Mouse (Mus musculus) myocyte (in vitro differentiated cells): Measurements from ENCODE around the gene Hdac5. TPM values are rescaled to one million over a fixed set of nuclear protein-coding genes. Genes with fewer than 3 reads are reported as not detected.

Source experiments
- H3K27me3 ChIP-seq: one replicate; pipeline ENCODE4 v1.6.1; 2011; ENCODE audit not compliant: control insufficient read depth, insufficient read depth, insufficient read length
- H3K36me3 ChIP-seq: one replicate; pipeline ENCODE4 v1.6.1; 2011; ENCODE audit not compliant: control insufficient read depth, insufficient read depth
- H3K4me2 ChIP-seq: one replicate; pipeline ENCODE4 v1.6.1; 2011; ENCODE audit warnings: low read depth, control low read depth
- H3K4me3 ChIP-seq: one replicate; pipeline ENCODE4 v1.5.1; 2011; ENCODE audit warnings: mild to moderate bottlenecking, control low read depth, moderate library complexity
- H3K79me2 ChIP-seq: one replicate; pipeline ENCODE4 v1.6.1; 2011; ENCODE audit not compliant: control insufficient read depth, insufficient read depth
- H3ac ChIP-seq: one replicate; pipeline ENCODE4 v1.6.1; 2011; ENCODE audit not compliant: control insufficient read depth, insufficient read length
- CEBPB ChIP-seq: IDR thresholded peaks from 2 replicates; pipeline ENCODE4 v1.6.1; 2011; ENCODE audit warnings: mild to moderate bottlenecking, moderate library complexity; ENCODE audit not compliant: poor library complexity, insufficient read depth, severe bottlenecking
- E2F4 ChIP-seq: IDR thresholded peaks from one replicate; pipeline ENCODE4 v1.6.1; 2011; ENCODE audit warnings: mild to moderate bottlenecking, control low read depth, moderate library complexity; ENCODE audit not compliant: insufficient read depth
- MAX ChIP-seq: IDR thresholded peaks from one replicate; pipeline ENCODE4 v1.6.1; 2011; ENCODE audit warnings: low read depth, mild to moderate bottlenecking, control low read depth
- MYOD1 ChIP-seq, 3 experiments: IDR thresholded peaks; one replicate each; pipeline ENCODE4 v1.6.1; 2011; ENCODE audit warnings: control low read depth in 2 of 3, low read depth in 2 of 3, mild to moderate bottlenecking in 2 of 3, moderate library complexity in 1 of 3; ENCODE audit not compliant: insufficient read length in 2 of 3, control insufficient read depth in 1 of 3
- MYOG ChIP-seq, 3 experiments: IDR thresholded peaks; one replicate each; pipeline ENCODE4 v1.6.1; 2011; ENCODE audit warnings: control low read depth in 2 of 3, low read depth in 2 of 3, mild to moderate bottlenecking in 2 of 3; ENCODE audit not compliant: insufficient read length in 2 of 3, control insufficient read depth in 1 of 3, insufficient read depth in 1 of 3
- POLR2A ChIP-seq: IDR thresholded peaks from one replicate; pipeline ENCODE4 v1.6.1; 2011; ENCODE audit warnings: low read depth, mild to moderate bottlenecking, control low read depth, moderate library complexity; ENCODE audit not compliant: insufficient read length
- POLR2AphosphoS2 ChIP-seq: IDR thresholded peaks from one replicate; pipeline ENCODE4 v1.6.1; 2011; ENCODE audit warnings: low read depth, control low read depth; ENCODE audit not compliant: insufficient read length
- REST ChIP-seq: IDR thresholded peaks from one replicate; pipeline ENCODE4 v1.6.1; 2011; ENCODE audit warnings: mild to moderate bottlenecking, control low read depth, moderate library complexity; ENCODE audit not compliant: insufficient read depth, insufficient read length
- SRF ChIP-seq: IDR thresholded peaks from one replicate; pipeline ENCODE4 v1.6.1; 2011; ENCODE audit warnings: low read depth; ENCODE audit not compliant: control insufficient read depth, insufficient read length
- TCF12 ChIP-seq: IDR thresholded peaks from one replicate; pipeline ENCODE4 v1.6.1; 2011; ENCODE audit warnings: mild to moderate bottlenecking, control low read depth; ENCODE audit not compliant: poor library complexity, insufficient read depth, severe bottlenecking
- TCF3 ChIP-seq: IDR thresholded peaks from one replicate; pipeline ENCODE4 v1.6.1; 2011; ENCODE audit warnings: low read depth, control low read depth; ENCODE audit not compliant: insufficient read length
- USF1 ChIP-seq: IDR thresholded peaks from one replicate; pipeline ENCODE4 v1.6.1; 2011; ENCODE audit warnings: low read depth, mild to moderate bottlenecking, control low read depth, moderate library complexity
- polyA plus RNA-seq: library from polyadenylated mRNA; unstranded; fragments of >200 nt; fragmentation: generic; extraction: Trizol; gene quantifications from one replicate; pipeline ENCODE4 v1.2.1, GENCODE M21; 2012; ENCODE audit warnings: missing spikeins

Hdac5 gene
- polyA plus RNA-seq, 1 experiment = 77.3 TPM

DNA sequence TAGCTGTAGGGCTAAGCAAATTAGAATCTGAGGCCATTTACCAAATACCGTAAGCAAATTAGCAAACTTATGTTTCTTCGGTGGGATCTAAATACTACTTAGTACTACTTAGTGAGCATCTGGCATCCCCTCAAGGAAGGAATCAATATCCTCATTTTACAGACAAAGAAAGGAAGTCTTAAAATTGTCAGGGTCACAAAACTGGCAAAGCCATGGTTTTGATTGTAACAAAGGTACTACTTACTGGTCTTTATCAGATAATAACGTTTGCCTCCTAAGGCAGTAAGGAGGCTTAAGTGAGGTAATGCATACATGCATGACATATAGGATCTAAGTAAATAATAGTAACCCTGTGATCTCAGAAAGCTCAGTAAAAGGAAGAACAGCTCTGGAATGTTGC lies 44.3 kb downstream of the Hdac5 start:
- H3K27me3 ChIP-seq = no peaks in the 10 kb centered on the region
- H3K79me2 ChIP-seq = peaks cover 42% of the 10 kb centered on the region
- H3K36me3 ChIP-seq = peaks cover 17% of the 10 kb centered on the region
- no peak for TF ChIP-seq REST
- no peak for TF ChIP-seq USF1
- no peak for TF ChIP-seq TCF12
- no peak for TF ChIP-seq POLR2A
- TF ChIP-seq MAX = no peak
- no peak for TF ChIP-seq SRF
- no peak for TF ChIP-seq TCF3
- TF ChIP-seq POLR2AphosphoS2 = no peak
- no peak for TF ChIP-seq MYOG (IDR thresholded peaks at IDR 0.05; ENCODE audit: control insufficient read depth in 1 of 3, insufficient read depth in 1 of 3, insufficient read length in 2 of 3, low read depth in 2 of 3)
- no peak for TF ChIP-seq E2F4
- H3K4me2 ChIP-seq = peak overlapping the region; percentile 96
- no peak overlapping the region for H3ac ChIP-seq
- peak overlapping the region; percentile 97 for H3K4me3 ChIP-seq

DNA sequence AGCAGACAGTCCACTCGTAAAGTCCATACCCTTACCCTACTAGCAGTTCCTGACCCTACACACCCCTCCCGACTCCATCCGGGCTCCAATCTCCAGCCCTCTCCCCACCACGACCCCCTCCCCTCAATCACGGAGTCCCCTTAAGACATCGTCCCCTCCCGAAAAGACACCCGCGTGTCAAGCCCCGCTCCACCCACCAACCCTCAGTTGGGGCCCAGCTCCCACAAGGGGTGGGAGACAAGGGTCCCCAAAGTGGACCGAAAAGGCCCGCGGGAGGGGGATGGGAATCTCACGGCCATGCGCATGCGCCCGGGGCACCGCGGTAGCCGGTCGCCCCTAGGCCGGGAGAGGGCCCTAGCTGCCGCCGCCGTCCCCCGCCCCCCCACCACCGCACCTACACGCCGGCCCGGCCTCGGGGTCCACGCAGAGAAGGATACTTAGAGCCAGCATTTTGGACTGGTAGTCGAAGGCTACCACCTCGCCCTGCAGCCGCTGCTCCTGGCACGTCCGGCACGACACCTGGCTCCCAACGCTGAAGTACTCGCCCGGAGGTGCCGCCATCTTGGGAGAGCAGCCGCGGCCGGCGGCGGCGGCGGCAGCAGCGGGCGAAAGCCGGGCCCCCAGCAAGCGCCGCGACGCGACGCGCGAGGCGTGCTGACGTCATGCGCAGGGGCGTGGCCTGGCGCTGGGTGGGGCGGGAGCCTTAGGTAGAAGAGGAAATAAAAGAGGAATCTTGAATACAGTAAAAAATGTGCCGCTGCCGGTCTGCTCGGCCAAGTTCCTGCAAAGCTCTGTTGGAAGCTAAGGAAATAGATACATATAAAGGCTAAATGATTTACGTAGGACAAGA lies 45.1 kb downstream of the Hdac5 start, which contains the start of gene Lsm12:
Lsm12 (minus strand) TSS at position 651 of the 850 bp plus-strand sequence.
- Histone ChIP-seq H3K4me2 (peak within 1 kb of the TSS; percentile 99), H3K36me3 (peaks cover 17% of the 10 kb centered on the region), H3ac (peak within 1 kb of the TSS; percentile 100), H3K79me2 (peaks cover 51% of the 10 kb centered on the region), H3K27me3 (no peaks in the 10 kb centered on the region), H3K4me3 (peak within 1 kb of the TSS; percentile 97)
- TF ChIP-seq POLR2AphosphoS2 = peak; percentile 71
- TF ChIP-seq MYOG (IDR thresholded peaks at IDR 0.05; ENCODE audit: control insufficient read depth in 1 of 3, insufficient read depth in 1 of 3, insufficient read length in 2 of 3, low read depth in 2 of 3) = peak in 1 of 3 experiments; percentile 29
- TF ChIP-seq TCF3 = no peak
- TF ChIP-seq MYOD1 (IDR thresholded peaks at IDR 0.05; ENCODE audit: control insufficient read depth in 1 of 3, insufficient read length in 2 of 3, low read depth in 2 of 3) = peak in 1 of 3 experiments; percentile 40
- no peak for TF ChIP-seq MAX
- peak; percentile 89 for TF ChIP-seq POLR2A

DNA sequence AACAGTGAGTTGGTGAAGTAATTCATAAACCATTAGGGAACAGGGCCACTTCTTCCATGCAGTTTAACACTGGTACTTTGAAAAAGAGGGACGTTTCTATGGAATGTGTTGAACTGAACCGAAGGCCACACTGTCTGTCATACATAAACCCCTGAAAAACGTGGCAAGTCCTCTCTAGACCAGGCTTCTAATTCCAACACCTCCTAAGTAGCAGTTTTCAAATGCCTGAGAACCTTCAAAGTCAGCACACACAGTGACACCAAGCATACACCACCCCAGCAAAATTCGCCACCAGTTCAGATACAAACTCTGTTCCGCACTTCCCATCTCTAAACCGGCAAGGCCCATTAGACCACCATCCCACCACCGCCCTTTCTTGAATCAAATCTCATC lies 45.7 kb downstream of the Hdac5 start:
- H3K4me2 ChIP-seq = peak overlapping the region; percentile 99
- H3ac ChIP-seq = peak overlapping the region; percentile 100
- no peak for TF ChIP-seq POLR2A
- TF ChIP-seq TCF3 = no peak
- no peak for TF ChIP-seq CEBPB
- TF ChIP-seq USF1 = no peak
- TF ChIP-seq MYOD1 (IDR thresholded peaks at IDR 0.05; ENCODE audit: control insufficient read depth in 1 of 3, insufficient read length in 2 of 3, low read depth in 2 of 3) = no peak
- TF ChIP-seq E2F4 = no peak
- no peak for TF ChIP-seq POLR2AphosphoS2
- TF ChIP-seq REST = no peak
- H3K36me3 ChIP-seq = peaks cover 17% of the 10 kb centered on the region
- H3K27me3 ChIP-seq = no peaks in the 10 kb centered on the region
- H3K4me3 ChIP-seq = peak overlapping the region; percentile 97
- peaks cover 57% of the 10 kb centered on the region for H3K79me2 ChIP-seq

DNA sequence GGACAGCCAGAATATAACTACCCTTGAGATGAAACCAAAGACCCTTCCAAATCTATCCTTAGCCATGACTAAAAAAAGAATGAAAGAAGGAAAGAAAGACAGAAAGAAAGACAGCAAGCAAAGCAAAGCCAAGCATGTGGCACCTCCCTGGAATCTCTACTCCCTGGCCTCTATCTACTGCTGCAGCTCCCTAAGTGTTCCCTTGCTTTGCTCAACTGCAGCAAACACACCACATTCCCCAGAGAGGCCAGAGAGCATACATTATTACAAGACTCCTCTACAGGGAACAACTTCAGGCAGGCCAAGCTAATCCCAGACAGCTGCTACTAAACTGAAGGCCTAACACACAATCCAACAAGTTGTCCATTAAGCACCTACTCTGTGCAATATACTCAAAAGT lies 50.1 kb downstream of the Hdac5 start:
- peaks cover 97% of the 10 kb centered on the region for H3K79me2 ChIP-seq
- H3ac ChIP-seq = no peak overlapping the region
- H3K27me3 ChIP-seq = no peaks in the 10 kb centered on the region
- peaks cover 52% of the 10 kb centered on the region for H3K36me3 ChIP-seq
- TF ChIP-seq MYOD1 (IDR thresholded peaks at IDR 0.05; ENCODE audit: control insufficient read depth in 1 of 3, insufficient read length in 2 of 3, low read depth in 2 of 3) (no peak), CEBPB (no peak), POLR2AphosphoS2 (no peak), TCF3 (no peak), POLR2A (no peak), E2F4 (no peak), MYOG (IDR thresholded peaks at IDR 0.05; ENCODE audit: control insufficient read depth in 1 of 3, insufficient read depth in 1 of 3, insufficient read length in 2 of 3, low read depth in 2 of 3) (no peak), USF1 (no peak), TCF12 (no peak), SRF (no peak), REST (no peak)
- H3K4me2 ChIP-seq = no peak overlapping the region
- H3K4me3 ChIP-seq = no peak overlapping the region

DNA sequence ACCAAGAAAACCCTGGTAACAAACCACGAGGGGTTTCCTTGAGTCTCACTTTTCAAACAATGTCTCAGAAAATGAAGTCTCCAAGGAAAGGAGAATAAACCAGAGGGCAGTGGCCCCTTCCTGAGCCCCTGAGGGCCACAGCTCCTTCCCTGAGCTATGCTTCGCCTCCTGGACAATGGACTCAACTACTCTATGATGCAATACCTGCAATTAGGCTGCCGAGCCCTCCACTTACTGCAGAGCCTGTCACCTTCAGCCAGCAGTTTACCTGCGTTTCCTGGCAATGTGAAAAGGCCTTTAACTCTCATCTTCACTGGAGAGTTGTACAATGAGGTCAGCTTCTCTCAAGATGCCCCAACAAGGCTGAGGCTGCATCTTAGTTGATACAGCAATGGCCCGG lies 61.3 kb downstream of the Hdac5 start:
- H3K4me2 ChIP-seq = no peak overlapping the region
- peaks cover 63% of the 10 kb centered on the region for H3K79me2 ChIP-seq
- H3ac ChIP-seq = no peak overlapping the region
- H3K4me3 ChIP-seq = no peak overlapping the region
- no peaks in the 10 kb centered on the region for H3K27me3 ChIP-seq
- no peak for TF ChIP-seq REST
- TF ChIP-seq MYOD1 (IDR thresholded peaks at IDR 0.05; ENCODE audit: control insufficient read depth in 1 of 3, insufficient read length in 2 of 3, low read depth in 2 of 3) = no peak
- no peak for TF ChIP-seq USF1
- TF ChIP-seq TCF12 = no peak
- TF ChIP-seq CEBPB = no peak
- peaks cover 59% of the 10 kb centered on the region for H3K36me3 ChIP-seq
